Mouse (Mus musculus): ENCODE data around the gene Ssbp3.

Ssbp3 gene

GRCm38 (mm10) chr4:107048568-107049162 lies 138.2 kb downstream of the Ssbp3 start:
- no peak for DNase-seq (ENCODE audit: low read depth, low spot score)

- DNase-seq (ENCODE audit: low read depth, low spot score): no peak
These were observed 141.4 kb downstream of the Ssbp3 start for GRCm38 (mm10) chr4:107051889-107052288.

GRCm38 (mm10) chr4:107052962-107053553 lies 142.6 kb downstream of the Ssbp3 start:
- DNase-seq (ENCODE audit: low read depth, low spot score): no peak

- DNase-seq (ENCODE audit: low read depth, low spot score): no peak
These were observed 145.6 kb downstream of the Ssbp3 start for GRCm38 (mm10) chr4:107056088-107056487.

GRCm38 (mm10) chr4:107058346-107058745 lies 147.8 kb downstream of the Ssbp3 start:
- no peak for DNase-seq (ENCODE audit: low read depth, low spot score)

GRCm38 (mm10) chr4:107058781-107059180 lies 148.3 kb downstream of the Ssbp3 start:
- no peak for DNase-seq (ENCODE audit: low read depth, low spot score)

- DNase-seq (ENCODE audit: low read depth, low spot score): no peak
These were observed 151.1 kb downstream of the Ssbp3 start for GRCm38 (mm10) chr4:107061560-107061959.

- DNase-seq (ENCODE audit: low read depth, low spot score): no peak
These were observed 152.7 kb downstream of the Ssbp3 start for GRCm38 (mm10) chr4:107063214-107063613.

- DNase-seq (ENCODE audit: low read depth, low spot score): no peak
These were observed 154.0 kb downstream of the Ssbp3 start for GRCm38 (mm10) chr4:107064394-107065098.

- DNase-seq (ENCODE audit: low read depth, low spot score): peak; percentile 97
These were observed 156.0 kb downstream of the Ssbp3 start, which contains the start of the genes Mrpl37 and Cyb5rl for GRCm38 (mm10) chr4:107066252-107067124. Gene Mrpl37 (minus strand): TSS chr4:107066868. Gene Cyb5rl (plus strand): TSS chr4:107066988.

- DNase-seq (ENCODE audit: low read depth, low spot score): peak; percentile 57
These were observed 156.8 kb downstream of the Ssbp3 start for GRCm38 (mm10) chr4:107067151-107067840.

- DNase-seq (ENCODE audit: low read depth, low spot score): no peak
These were observed 161.8 kb downstream of the Ssbp3 start for GRCm38 (mm10) chr4:107072343-107072742.

- DNase-seq (ENCODE audit: low read depth, low spot score): no peak
These were observed 165.0 kb downstream of the Ssbp3 start for GRCm38 (mm10) chr4:107075456-107075855.

- no peak for DNase-seq (ENCODE audit: low read depth, low spot score)
These were observed 168.4 kb downstream of the Ssbp3 start for GRCm38 (mm10) chr4:107078894-107079293.

GRCm38 (mm10) chr4:107079716-107080115 lies 169.2 kb downstream of the Ssbp3 start:
- DNase-seq (ENCODE audit: low read depth, low spot score): no peak

- DNase-seq (ENCODE audit: low read depth, low spot score): no peak
These were observed 171.7 kb downstream of the Ssbp3 start for GRCm38 (mm10) chr4:107082185-107082584.

- DNase-seq (ENCODE audit: low read depth, low spot score): no peak
These were observed 172.6 kb downstream of the Ssbp3 start for GRCm38 (mm10) chr4:107083126-107083525.

GRCm38 (mm10) chr4:107084343-107084742 lies 173.8 kb downstream of the Ssbp3 start:
- DNase-seq (ENCODE audit: low read depth, low spot score): no peak

- no peak for DNase-seq (ENCODE audit: low read depth, low spot score)
These were observed 174.4 kb downstream of the Ssbp3 start for GRCm38 (mm10) chr4:107084858-107085257.

GRCm38 (mm10) chr4:107091696-107092095 lies 181.2 kb downstream of the Ssbp3 start:
- no peak for DNase-seq (ENCODE audit: low read depth, low spot score)

- peak; percentile 53 for DNase-seq (ENCODE audit: low read depth, low spot score)
These were observed 184.1 kb downstream of the Ssbp3 start for GRCm38 (mm10) chr4:107094484-107095187.

Data from ES-CJ7 (cell line).